Mouse (Mus musculus) heart, embryonic 10.5 days (tissue): ENCODE measurements around the gene Exoc8. TPM values are rescaled to one million over a fixed set of nuclear protein-coding genes. Genes with fewer than 3 reads are reported as not detected.

Source experiments
- DNase-seq: peaks from one replicate; pipeline ENCODE4 v3.0.0-alpha.2; 2017; ENCODE audit warnings: low spot score
- H3K27ac ChIP-seq: fragments of 300-500 bp; sonication (generic); 2 replicates; pipeline ENCODE4 v1.5.1; 2016; ENCODE audit warnings: mild to moderate bottlenecking
- H3K27me3 ChIP-seq: fragments of 300-500 bp; sonication (generic); 2 replicates; pipeline ENCODE4 v1.6.1; 2016; ENCODE audit warnings: mild to moderate bottlenecking; ENCODE audit not compliant: poor library complexity, insufficient read depth, severe bottlenecking
- H3K36me3 ChIP-seq: fragments of 300-500 bp; sonication (generic); 2 replicates; pipeline ENCODE4 v1.6.1; 2016; ENCODE audit warnings: mild to moderate bottlenecking, moderate library complexity
- H3K4me1 ChIP-seq: fragments of 300-500 bp; sonication (generic); 2 replicates; pipeline ENCODE4 v1.6.1; 2016; ENCODE audit warnings: mild to moderate bottlenecking
- H3K4me3 ChIP-seq: fragments of 300-500 bp; sonication (generic); 2 replicates; pipeline ENCODE4 v1.5.1; 2016; ENCODE audit warnings: mild to moderate bottlenecking, moderate library complexity
- H3K9me3 ChIP-seq: fragments of 300-500 bp; sonication (generic); 2 replicates; pipeline ENCODE4 v1.6.1; 2016; ENCODE audit warnings: mild to moderate bottlenecking, moderate library complexity
- WGBS: fragments of 180-500 bp; shearing (Covaris S2); methylation state at CpG from one replicate; pipeline ENCODE4 v1.1.7; 2016; 5-methylcytosine and 5-hydroxymethylcytosine counted together
- polyA plus RNA-seq: library from polyadenylated mRNA; unstranded; fragments of >200 nt; fragmentation: Nextera tagmentation; extraction: Ambion mirVana; gene quantifications from 2 replicates; pipeline ENCODE4 v1.2.1, GENCODE M21; 2016

Exoc8 gene
- polyA plus RNA-seq, 1 experiment from 2014 or later, result 8.0 TPM

DNA sequence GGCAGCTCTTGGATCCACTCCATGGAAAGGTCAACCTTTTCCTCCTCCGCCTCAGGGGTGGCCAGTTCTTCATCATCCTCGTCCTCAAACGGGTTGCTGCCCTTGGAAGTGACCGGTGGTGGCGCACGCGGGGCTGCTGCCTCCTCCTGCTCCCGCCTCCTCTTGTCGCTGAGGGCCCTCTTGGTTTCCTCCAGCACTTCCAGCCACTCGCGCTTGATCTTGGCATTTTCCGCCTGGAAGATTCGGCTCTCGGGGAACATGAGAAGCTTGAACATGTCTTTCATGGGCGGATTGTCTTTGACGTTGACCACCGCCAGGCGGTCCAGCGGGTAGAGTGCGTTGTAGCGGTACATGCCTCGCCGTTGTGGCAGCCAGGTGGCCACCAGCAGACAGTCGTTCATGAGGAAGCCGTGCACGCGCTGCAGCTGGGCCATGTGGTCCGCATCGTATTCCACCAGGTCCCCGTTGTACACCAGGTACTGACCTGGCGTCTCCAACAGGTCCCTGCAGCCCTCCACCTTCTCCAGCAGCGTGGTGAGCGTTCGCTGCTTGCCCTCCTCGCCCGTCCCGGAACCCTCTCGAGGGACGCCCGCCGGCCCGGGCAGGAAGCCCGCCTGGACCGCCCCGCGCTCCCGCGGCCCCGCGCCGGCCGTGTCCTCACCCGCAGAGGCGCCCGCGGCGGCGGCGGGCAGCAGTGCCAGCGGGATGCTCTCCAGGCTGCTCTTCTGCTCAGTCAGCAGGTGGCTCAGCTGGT, 696 bp downstream of the Exoc8 start:
- no peaks in the 10 kb centered on the region for H3K27me3 ChIP-seq
- H3K36me3 ChIP-seq, result peaks cover 53% of the 10 kb centered on the region
- H3K27ac ChIP-seq, result peak overlapping the region; percentile 89

DNA sequence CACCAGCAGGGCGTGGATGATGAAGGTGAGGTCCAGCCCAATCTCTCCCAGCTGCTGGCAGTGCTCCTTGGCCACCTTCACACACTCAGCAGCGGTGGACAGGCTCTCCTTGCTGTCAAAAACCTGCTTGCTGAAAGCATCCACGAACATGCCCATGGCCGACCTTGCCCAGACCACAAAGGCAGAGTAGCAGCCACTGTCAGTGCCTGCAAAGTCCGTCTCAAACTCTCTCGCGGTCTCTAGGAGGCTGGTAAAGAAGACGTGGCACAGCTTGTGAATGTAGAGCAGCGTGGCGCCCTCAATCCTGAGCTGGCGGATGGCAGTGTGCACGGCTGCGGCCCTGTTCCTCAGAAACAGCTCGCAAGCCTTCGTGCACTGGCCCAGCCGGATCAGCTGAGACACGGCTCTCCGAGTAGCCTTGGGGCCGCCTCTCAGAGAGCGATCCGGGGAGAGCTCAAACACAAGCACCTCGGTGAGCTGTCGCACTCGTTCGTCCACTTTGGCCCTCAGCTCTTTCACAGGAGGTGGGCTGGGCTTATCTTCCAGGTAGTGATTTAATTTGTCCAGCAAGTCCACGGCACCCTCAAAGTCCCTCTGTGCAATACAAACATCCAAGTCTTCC, 1.4 kb downstream of the Exoc8 start:
- peak overlapping the region; percentile 98 for H3K4me3 ChIP-seq
- no peaks in the 10 kb centered on the region for H3K27me3 ChIP-seq
- peak overlapping the region; percentile 89 for H3K27ac ChIP-seq
- peaks cover 30% of the 10 kb centered on the region for H3K4me1 ChIP-seq
- 85% methylated on average over 26 of the region's 26 CpGs for WGBS
- H3K9me3 ChIP-seq, result no peaks in the 10 kb centered on the region
- peaks cover 56% of the 10 kb centered on the region for H3K36me3 ChIP-seq
- no peak for DNase-seq

More for the DNA sequence above, 696 bp downstream of the Exoc8 start:
- under 1% methylated on average over 60 of the region's 60 CpGs for WGBS
- Histone ChIP-seq H3K4me1 (peaks cover 30% of the 10 kb centered on the region), H3K9me3 (no peaks in the 10 kb centered on the region), H3K4me3 (peak overlapping the region; percentile 98)
- peak; percentile 88 for DNase-seq

DNA sequence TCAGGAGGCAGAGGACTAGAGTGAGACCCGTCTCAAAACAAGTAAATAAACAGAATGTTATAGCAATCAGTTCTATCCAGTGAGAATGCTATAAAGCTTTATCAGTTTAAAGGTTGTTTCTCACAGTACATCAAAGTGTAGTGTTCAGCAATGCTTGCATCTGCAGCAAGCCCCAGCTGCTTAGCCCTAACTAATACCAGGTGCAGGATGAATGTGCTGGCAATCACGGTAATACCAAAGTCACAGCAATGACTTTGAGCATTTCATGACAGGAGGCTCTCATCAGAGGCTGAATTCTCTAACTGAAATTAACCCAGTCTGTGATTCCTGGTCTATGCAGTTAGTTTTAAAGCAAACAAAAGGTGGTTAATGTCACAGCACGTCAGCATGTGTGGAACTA, 4.9 kb downstream of the Exoc8 start:
- no peak overlapping the region for H3K27ac ChIP-seq
- no peaks in the 10 kb centered on the region for H3K27me3 ChIP-seq
- no peaks in the 10 kb centered on the region; the same call in 1 of the 2 replicates for H3K9me3 ChIP-seq
- H3K4me1 ChIP-seq, result peaks cover 18% of the 10 kb centered on the region
- peaks cover 72% of the 10 kb centered on the region for H3K36me3 ChIP-seq
- no peak overlapping the region for H3K4me3 ChIP-seq
- 75% methylated on average over 3 of the region's 3 CpGs for WGBS
- no peak for DNase-seq

DNA sequence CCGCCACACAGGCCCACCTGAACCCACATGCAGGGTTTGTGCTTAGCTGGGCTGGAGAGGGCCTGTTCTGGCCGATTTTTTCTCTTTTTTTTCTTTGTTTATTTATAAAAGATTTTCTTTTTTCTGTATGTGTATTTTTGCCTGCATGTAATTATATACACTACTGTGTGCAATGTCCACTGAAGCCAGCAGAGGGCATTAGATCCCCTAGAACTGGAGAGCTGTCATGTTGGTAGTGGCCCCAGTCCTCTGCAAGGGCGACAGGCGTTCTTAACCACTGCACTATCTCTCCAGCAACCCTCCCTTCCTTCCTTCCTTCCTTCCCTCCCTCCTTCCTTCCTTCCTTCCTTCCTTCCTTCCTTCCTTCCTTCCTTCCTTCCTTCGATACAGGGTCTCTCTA, 9.1 kb downstream of the Exoc8 start:
- 90% methylated on average over 5 of the region's 5 CpGs for WGBS
- no peak for DNase-seq
- no peaks in the 10 kb centered on the region; the same call in 1 of the 2 replicates for H3K9me3 ChIP-seq
- no peak overlapping the region for H3K4me3 ChIP-seq
- H3K27ac ChIP-seq, result no peak overlapping the region
- H3K27me3 ChIP-seq, result no peaks in the 10 kb centered on the region
- H3K36me3 ChIP-seq, result peaks cover 85% of the 10 kb centered on the region
- H3K4me1 ChIP-seq, result no peaks in the 10 kb centered on the region

DNA sequence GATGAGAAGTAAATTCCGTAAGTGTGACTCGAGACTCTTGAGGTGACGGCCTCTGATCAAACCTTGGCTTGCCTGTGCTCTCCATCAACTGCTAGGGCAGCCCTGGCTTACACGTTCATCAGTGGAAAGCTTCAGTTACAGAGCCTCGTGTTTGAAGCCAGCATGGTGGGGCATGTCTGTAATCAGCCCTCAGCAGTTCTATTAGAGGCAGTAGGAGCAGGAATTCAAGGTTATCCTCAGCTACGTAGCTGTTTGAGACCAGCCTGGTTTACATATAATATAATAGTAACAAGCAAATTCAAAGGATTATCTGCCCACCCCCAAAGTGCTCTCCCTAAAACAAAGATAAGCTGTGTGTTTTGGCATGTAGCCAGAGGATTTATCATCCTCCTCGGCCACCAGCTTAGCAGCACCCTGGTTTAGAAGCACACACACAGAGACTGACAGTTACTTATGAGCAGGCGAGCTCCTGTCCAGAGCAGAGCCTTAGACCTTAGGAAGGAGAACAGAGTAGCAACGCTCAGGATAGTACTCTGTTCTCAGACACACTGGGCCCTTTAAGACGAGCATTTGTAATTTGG, 18.5 kb downstream of the Exoc8 start:
- Histone ChIP-seq H3K9me3 (no peaks in the 10 kb centered on the region), H3K4me1 (0 out of 2 replicates have a peak, but pooled peaks cover 2% of the 10 kb centered on the region), H3K27ac (no peak overlapping the region), H3K4me3 (no peak overlapping the region), H3K27me3 (no peaks in the 10 kb centered on the region), H3K36me3 (peaks cover 97% of the 10 kb centered on the region)
- WGBS, result 70% methylated on average over 10 of the region's 10 CpGs
- no peak for DNase-seq

DNA sequence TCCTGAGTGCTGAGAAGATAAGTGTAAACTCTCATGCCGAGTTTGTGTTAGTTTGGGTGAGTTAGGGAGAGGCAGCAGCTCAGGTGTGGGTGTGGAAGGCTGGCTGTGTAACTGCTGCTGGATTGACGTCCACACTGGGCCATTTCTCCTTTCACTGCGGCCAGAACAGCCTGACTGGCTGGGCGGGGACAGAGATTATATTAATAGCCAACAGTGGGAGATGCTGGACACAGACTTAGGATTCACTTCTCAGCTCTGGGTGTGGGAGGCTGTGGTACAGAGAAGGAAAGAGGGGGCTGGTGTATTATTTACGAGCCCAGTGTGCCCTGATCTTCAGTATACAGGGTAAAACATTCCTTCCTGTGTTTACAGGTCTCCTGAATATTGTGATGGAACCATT, 19.4 kb downstream of the Exoc8 start:
- no peaks in the 10 kb centered on the region for H3K9me3 ChIP-seq
- DNase-seq, result no peak
- H3K4me1 ChIP-seq, result peaks cover 5% of the 10 kb centered on the region; the same call in 1 of the 2 replicates
- no peak overlapping the region for H3K27ac ChIP-seq
- no peak overlapping the region for H3K4me3 ChIP-seq
- H3K36me3 ChIP-seq, result peaks cover 97% of the 10 kb centered on the region
- WGBS, result 87% methylated on average over 5 of the region's 5 CpGs
- no peaks in the 10 kb centered on the region for H3K27me3 ChIP-seq

DNA sequence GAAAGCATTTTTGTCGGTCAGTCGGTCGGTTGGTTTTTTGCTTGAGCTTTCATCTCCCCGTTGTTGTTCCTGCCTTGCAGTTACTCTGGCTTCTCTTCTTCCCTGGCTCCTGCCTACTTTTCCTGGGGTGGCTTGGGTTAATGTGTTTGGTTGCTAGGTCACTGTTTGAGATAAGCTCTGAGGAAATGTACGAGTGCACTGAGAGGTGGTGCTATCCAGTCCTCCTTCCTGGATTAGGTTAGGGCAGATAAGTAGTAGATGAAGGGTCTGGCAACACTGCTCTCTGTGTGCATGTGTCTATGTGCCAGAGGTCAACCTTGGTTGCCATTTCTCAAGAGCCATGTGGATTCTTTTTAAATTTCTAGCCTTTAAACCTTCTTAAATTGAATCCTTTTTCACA, 24.8 kb downstream of the Exoc8 start:
- H3K4me3 ChIP-seq, result no peak overlapping the region
- no peaks in the 10 kb centered on the region for H3K9me3 ChIP-seq
- H3K27me3 ChIP-seq, result no peaks in the 10 kb centered on the region
- H3K36me3 ChIP-seq, result peaks cover 64% of the 10 kb centered on the region
- H3K4me1 ChIP-seq, result peaks cover 35% of the 10 kb centered on the region
- no peak overlapping the region for H3K27ac ChIP-seq
- WGBS, result 45% methylated on average over 5 of the region's 5 CpGs
- DNase-seq, result no peak

DNA sequence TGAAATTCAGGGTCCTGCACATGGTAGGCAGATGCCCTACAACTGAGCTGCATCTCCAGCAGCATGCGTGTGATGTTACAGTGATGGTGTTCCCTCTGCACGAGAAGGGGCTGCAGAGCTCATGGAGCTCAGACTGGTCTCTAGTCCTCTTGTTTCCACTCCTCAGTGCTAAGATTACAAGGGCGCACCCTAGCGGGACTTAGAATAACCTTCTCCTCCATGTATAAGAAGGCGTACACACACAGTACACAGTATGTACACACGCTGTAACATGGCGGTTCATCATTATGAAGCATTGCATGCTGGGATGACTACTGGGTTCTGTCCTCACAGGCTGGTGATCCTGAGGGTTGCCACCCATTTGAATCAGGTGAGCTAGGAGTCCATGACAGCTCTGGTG, 25.4 kb downstream of the Exoc8 start:
- no peaks in the 10 kb centered on the region for H3K9me3 ChIP-seq
- WGBS, result 91% methylated on average over 7 of the region's 7 CpGs

DNA sequence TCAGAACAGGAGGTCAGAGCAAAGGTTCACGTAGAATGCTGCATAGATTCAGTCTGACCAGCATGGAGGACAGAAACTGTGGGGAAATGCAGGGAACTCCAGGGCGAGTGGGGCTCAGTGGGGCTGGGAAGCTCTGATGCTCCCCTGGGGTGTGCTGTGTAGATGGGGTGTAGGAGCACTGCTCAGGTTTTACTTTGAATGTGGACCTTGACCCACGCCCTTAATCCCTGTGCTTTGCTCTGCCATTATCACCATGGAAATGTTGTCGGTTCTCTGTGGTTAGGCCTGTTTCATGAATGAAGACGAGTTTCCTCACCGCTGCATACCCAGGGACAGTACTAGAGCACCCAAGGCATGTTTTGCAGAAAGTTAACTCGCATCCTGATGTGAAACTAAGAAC, 26.0 kb downstream of the Exoc8 start:
- H3K9me3 ChIP-seq, result no peaks in the 10 kb centered on the region
- no peak overlapping the region for H3K27ac ChIP-seq
- H3K36me3 ChIP-seq, result peaks cover 52% of the 10 kb centered on the region
- no peak overlapping the region for H3K4me3 ChIP-seq
- no peak for DNase-seq
- WGBS, result 91% methylated on average over 7 of the region's 7 CpGs
- no peaks in the 10 kb centered on the region for H3K27me3 ChIP-seq
- peaks cover 47% of the 10 kb centered on the region for H3K4me1 ChIP-seq

More for the DNA sequence above, 25.4 kb downstream of the Exoc8 start:
- Histone ChIP-seq H3K4me1 (peaks cover 41% of the 10 kb centered on the region), H3K27ac (no peak overlapping the region), H3K4me3 (no peak overlapping the region), H3K36me3 (peaks cover 58% of the 10 kb centered on the region), H3K27me3 (no peaks in the 10 kb centered on the region)
- no peak for DNase-seq

DNA sequence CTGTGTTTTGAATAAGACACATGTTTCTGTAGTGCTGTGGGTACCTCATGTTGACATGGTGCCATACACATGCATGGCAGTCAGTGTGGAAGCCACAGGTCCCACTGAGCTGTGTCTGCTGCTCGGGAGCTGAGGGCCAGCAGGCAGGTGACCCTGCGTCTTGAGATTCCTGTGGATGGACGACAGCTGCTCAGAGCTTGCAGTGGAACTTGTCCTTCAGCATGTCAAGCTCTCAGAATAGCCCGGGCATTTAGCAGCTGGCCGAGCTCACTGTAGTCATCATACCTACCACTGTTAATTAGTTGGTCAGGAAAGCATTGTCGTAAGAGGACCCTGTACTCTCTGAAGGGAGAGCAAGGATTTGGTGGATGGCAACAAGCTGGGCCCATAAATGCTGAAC, 27.8 kb downstream of the Exoc8 start:
- H3K36me3 ChIP-seq, result peaks cover 41% of the 10 kb centered on the region
- no peak overlapping the region for H3K4me3 ChIP-seq
- H3K27ac ChIP-seq, result no peak overlapping the region
- no peaks in the 10 kb centered on the region for H3K27me3 ChIP-seq
- no peaks in the 10 kb centered on the region for H3K9me3 ChIP-seq
- DNase-seq, result no peak
- peaks cover 55% of the 10 kb centered on the region for H3K4me1 ChIP-seq
- 62% methylated on average over 6 of the region's 6 CpGs for WGBS

DNA sequence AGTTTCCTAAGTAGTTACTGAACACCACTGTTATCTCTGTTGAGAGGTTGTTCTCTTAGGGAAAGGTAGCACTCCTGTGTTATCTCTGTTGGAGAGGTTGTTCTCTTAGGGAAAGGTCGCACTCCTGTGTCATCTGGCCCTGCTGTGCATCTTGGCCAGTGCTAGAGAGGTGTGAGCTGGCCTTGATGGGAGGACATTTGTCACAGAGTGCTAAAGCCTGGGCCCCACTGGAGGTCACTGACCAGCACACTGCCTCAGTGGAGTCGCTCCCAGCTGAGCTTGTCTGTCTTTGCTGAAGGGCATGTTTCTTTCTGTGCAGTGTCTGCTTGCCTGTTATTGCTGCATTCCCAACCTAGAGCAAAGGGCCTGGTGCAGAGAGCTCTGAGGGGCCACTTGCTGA, 30.4 kb downstream of the Exoc8 start:
- no peak for DNase-seq
- WGBS, result 24% methylated on average over 2 of the region's 2 CpGs
- peaks cover 52% of the 10 kb centered on the region for H3K4me1 ChIP-seq

DNA sequence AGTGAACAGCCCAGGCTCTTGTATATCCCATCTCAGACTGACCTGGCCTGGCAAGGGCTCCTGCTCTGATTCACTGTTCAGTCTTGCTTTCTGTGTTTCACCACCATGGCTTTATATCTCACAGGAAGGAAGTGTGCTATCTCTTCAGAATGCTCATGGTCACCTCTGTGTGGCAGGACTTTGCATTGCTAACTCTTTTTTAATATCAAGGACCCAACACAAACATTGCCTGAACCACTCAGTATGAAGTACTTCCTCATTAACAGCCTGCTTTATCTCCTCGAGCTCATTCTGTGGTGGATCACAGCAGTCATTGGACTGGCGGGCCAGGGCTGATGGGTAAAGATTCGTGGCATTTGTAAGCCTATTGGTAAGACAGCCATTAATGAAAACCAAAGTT, 30.8 kb downstream of the Exoc8 start:
- no peak for DNase-seq
- no peaks in the 10 kb centered on the region for H3K9me3 ChIP-seq
- WGBS, result 33% methylated on average over 3 of the region's 3 CpGs

More for the DNA sequence above, 30.4 kb downstream of the Exoc8 start:
- Histone ChIP-seq H3K4me3 (0 out of 2 replicates have a peak overlapping the region, but pooled peaks have one; percentile 1), H3K9me3 (no peaks in the 10 kb centered on the region), H3K27me3 (no peaks in the 10 kb centered on the region), H3K36me3 (peaks cover 17% of the 10 kb centered on the region), H3K27ac (peak overlapping the region; percentile 49; the same call in 1 of the 2 replicates)

DNA sequence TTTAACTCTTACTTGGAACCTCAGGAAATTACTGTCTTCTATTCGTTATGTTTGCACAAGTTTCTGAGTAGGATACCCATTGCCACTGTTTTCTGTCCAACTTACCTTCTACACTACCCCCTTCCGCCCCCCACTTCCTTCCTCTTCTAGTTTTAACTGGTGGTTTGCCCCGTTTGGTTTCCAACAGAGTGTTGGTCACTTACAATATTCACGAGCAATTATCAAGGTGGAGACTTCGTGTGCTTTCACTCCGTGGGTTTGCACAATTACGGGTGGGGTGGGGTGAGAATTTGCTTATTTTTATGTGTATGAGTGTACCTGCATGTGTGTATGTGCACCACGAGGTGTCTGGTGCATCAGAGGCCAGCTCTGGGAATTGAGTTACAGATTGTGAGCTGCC, 33.8 kb downstream of the Exoc8 start:
- DNase-seq, result no peak
- no peaks in the 10 kb centered on the region for H3K27me3 ChIP-seq
- peaks cover 28% of the 10 kb centered on the region for H3K36me3 ChIP-seq
- no peaks in the 10 kb centered on the region for H3K9me3 ChIP-seq
- H3K4me3 ChIP-seq, result peak overlapping the region; percentile 99
- H3K4me1 ChIP-seq, result peaks cover 70% of the 10 kb centered on the region
- H3K27ac ChIP-seq, result peak overlapping the region; percentile 99
- 20% methylated on average over 8 of the region's 8 CpGs for WGBS

More for the DNA sequence above, 30.8 kb downstream of the Exoc8 start:
- Histone ChIP-seq H3K4me1 (peaks cover 50% of the 10 kb centered on the region), H3K27ac (0 out of 2 replicates have a peak overlapping the region, but pooled peaks have one; percentile 10), H3K4me3 (0 out of 2 replicates have a peak overlapping the region, but pooled peaks have one; percentile 1), H3K36me3 (peaks cover 13% of the 10 kb centered on the region), H3K27me3 (no peaks in the 10 kb centered on the region)
